Mouse (Mus musculus) liver, embryonic 13.5 days (tissue): ENCODE data around the gene Mitf. TPM values are rescaled to one million over a fixed set of nuclear protein-coding genes. Genes with fewer than 3 reads are reported as not detected.

Experiments used
- ATAC-seq: fragments of 200-750 bp; cut with Nextera tagmentation; 2 replicates; pipeline ENCODE4 v1.8.0; 2017; ENCODE audit warnings: low read depth, mild to moderate bottlenecking, moderate number of reproducible peaks, moderate library complexity
- DNase-seq: peaks from one replicate; pipeline ENCODE4 v3.0.0; 2022
- H3K27ac ChIP-seq: fragments of 300-500 bp; sonication (generic); 2 replicates; pipeline ENCODE4 v1.5.1; 2015; ENCODE audit warnings: moderate library complexity, mild to moderate bottlenecking, inconsistent platforms
- H3K27me3 ChIP-seq: fragments of 300-500 bp; sonication (generic); 2 replicates; pipeline ENCODE4 v1.6.1; 2015; ENCODE audit warnings: mild to moderate bottlenecking, inconsistent platforms
- H3K36me3 ChIP-seq: fragments of 300-500 bp; sonication (generic); 2 replicates; pipeline ENCODE4 v1.6.1; 2015; ENCODE audit warnings: mild to moderate bottlenecking, inconsistent platforms
- H3K4me1 ChIP-seq: fragments of 300-500 bp; sonication (generic); replicated peaks from 2 replicates; pipeline ENCODE4 v1.6.1; 2015; ENCODE audit warnings: inconsistent platforms
- H3K4me2 ChIP-seq: fragments of 300-500 bp; sonication (generic); 2 replicates; pipeline ENCODE4 v1.6.1; 2015; ENCODE audit warnings: inconsistent platforms, mild to moderate bottlenecking, moderate library complexity
- H3K4me3 ChIP-seq: fragments of 300-500 bp; sonication (generic); replicated peaks from 2 replicates; pipeline ENCODE4 v1.5.1; 2015; ENCODE audit warnings: mild to moderate bottlenecking, inconsistent platforms
- H3K9ac ChIP-seq: fragments of 300-500 bp; sonication (generic); 2 replicates; pipeline ENCODE4 v1.6.1; 2015; ENCODE audit warnings: mild to moderate bottlenecking, inconsistent platforms
- H3K9me3 ChIP-seq: fragments of 300-500 bp; sonication (generic); replicated peaks from 2 replicates; pipeline ENCODE4 v1.6.1; 2016; ENCODE audit warnings: inconsistent platforms
- WGBS: fragments of 180-500 bp; shearing (Covaris S2); methylation state at CpG from one replicate; pipeline ENCODE4 v1.1.7; 2015; ENCODE audit not compliant: insufficient replicate concordance; 5-methylcytosine and 5-hydroxymethylcytosine counted together
- polyA plus RNA-seq: library from polyadenylated mRNA; unstranded; fragments of >200 nt; fragmentation: Nextera tagmentation; extraction: Ambion mirVana; gene quantifications from 2 replicates; pipeline ENCODE4 v1.2.1, GENCODE M21; 2015

The Mitf gene
- polyA plus RNA-seq, 1 experiment from 2014 or later, result 0.45 TPM

- H3K36me3 ChIP-seq, result no peaks in the 10 kb centered on the region
- no peaks in the 10 kb centered on the region for H3K4me1 ChIP-seq
- DNase-seq (no peak), ATAC-seq (no peak)
- H3K9ac ChIP-seq, result no peak overlapping the region
- H3K4me2 ChIP-seq, result no peak overlapping the region
- 58% methylated on average over 7 of the region's 7 CpGs for WGBS
- no peaks in the 10 kb centered on the region for H3K27me3 ChIP-seq
- H3K9me3 ChIP-seq, result no peaks in the 10 kb centered on the region
- no peak overlapping the region for H3K4me3 ChIP-seq
- no peak overlapping the region for H3K27ac ChIP-seq
Observed at GRCm38 (mm10) chr6:97916386-97916903, 109.6 kb downstream of the Mitf start.

DNA sequence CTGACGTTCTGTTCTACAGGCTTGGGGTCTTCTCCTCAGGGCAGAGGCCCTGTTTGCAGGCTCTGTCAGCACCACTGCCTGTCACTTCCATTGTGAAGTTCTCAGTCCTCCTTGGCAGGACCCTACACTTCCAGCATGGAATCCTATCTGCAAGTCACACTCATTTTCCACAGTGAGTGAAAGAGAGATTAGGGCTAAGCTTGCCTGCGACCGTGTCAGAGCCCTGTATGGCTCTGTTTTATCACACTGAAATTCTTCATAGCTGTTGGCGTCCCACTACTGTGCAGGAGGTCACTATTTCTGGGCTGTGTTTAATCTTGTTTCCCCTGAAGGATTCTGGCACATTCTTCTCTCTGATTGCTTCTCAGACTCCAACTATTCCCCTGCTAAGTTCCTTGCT, 111.2 kb downstream of the Mitf start:
- ATAC-seq, result no peak
- no peak overlapping the region for H3K9ac ChIP-seq
- WGBS, result 29% methylated on average over 4 of the region's 4 CpGs
- no peak overlapping the region for H3K4me3 ChIP-seq
- H3K27me3 ChIP-seq, result no peaks in the 10 kb centered on the region
- H3K4me2 ChIP-seq, result no peak overlapping the region
- DNase-seq, result no peak
- H3K36me3 ChIP-seq, result no peaks in the 10 kb centered on the region
- H3K9me3 ChIP-seq, result no peaks in the 10 kb centered on the region
- no peaks in the 10 kb centered on the region for H3K4me1 ChIP-seq
- no peak overlapping the region for H3K27ac ChIP-seq

DNA sequence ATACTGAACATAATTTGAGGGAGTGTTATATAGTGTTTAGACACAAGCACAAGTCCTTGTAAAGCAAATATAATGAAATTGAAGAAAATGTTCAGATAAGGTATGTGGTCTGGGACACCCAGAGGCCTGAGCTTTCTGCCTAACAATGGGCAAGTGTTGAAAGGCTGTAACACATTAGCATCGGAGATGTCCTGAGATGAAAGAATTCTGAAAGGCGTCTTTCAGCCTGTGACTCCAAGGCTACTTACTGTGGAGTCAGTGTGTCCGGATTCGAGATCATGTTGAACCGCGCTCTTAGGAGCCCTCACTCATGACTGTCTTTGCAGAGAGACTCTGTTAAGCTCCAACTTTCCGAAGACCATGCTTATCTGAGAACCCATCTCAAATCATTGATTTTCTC, 111.6 kb downstream of the Mitf start:
- Histone ChIP-seq H3K4me3 (no peak overlapping the region), H3K27ac (no peak overlapping the region), H3K9me3 (no peaks in the 10 kb centered on the region), H3K4me1 (no peaks in the 10 kb centered on the region), H3K9ac (no peak overlapping the region), H3K27me3 (no peaks in the 10 kb centered on the region), H3K36me3 (no peaks in the 10 kb centered on the region), H3K4me2 (no peak overlapping the region)
- no peak for DNase-seq
- ATAC-seq, result no peak
- 80% methylated on average over 7 of the region's 7 CpGs for WGBS

DNA sequence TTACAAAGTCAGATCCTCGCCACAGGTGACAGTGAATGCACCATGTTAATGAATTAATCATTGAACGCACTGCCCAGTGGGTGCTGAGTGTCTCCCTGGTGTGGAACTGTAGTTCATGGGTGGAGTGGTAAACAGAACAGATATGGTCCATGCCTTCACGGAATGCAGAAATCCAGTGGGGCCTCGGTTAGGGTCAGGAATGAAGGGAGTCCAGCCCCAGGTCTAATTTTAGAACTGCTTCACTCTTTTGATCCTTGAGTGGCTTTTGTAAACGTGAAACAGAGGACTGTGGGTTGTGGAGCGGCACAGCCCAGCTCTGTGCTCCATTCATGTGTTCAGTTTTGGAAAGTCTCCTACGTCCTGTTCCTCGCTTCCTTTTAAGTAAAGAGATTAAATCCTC, 112.4 kb downstream of the Mitf start:
- Histone ChIP-seq H3K4me3 (no peak overlapping the region), H3K4me2 (no peak overlapping the region), H3K36me3 (no peaks in the 10 kb centered on the region), H3K9me3 (no peaks in the 10 kb centered on the region), H3K27ac (no peak overlapping the region), H3K4me1 (no peaks in the 10 kb centered on the region), H3K9ac (no peak overlapping the region), H3K27me3 (no peaks in the 10 kb centered on the region)
- ATAC-seq (no peak), DNase-seq (no peak)
- 59% methylated on average over 8 of the region's 8 CpGs for WGBS

DNA sequence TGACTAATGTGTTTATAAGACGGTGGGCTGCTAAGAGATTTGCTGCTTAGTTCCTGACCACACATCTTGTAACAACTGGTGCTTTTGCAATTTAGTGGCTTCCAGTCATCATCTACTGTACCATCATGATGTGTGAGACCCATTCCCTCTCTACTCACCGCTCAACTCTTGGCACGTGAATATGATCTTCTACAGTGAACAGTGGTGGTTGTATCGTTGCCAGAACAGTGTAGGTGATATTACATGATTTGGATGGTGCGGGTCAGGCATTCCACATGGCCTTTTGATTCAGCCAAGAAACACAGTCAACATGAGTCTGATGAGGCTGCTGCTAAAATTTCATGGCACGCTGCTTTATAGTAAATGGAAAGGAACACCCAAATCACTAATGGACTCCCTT, 114.7 kb downstream of the Mitf start:
- H3K4me2 ChIP-seq, result no peak overlapping the region

DNA sequence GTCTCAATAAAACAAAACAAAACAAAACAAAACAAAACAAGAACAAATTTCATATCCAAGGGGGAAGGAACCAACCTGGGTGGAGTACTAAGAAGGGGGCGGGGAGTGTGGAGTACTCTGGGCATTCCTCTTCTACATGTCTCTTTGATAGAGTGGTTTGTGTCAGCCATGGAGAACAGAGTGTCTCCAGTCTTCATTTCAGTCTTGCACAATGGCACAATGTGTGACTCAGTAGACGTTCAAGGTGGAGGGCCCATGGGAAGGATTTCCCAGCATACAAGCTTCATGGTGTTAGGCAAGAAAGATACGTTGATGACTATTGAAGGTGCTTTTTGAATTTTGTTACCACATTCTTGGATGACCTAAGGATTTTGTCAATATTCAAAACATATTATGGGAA, 117.4 kb downstream of the Mitf start:
- no peaks in the 10 kb centered on the region for H3K36me3 ChIP-seq
- H3K4me2 ChIP-seq, result no peak overlapping the region
- DNase-seq (no peak), ATAC-seq (no peak)
- no peak overlapping the region for H3K27ac ChIP-seq
- H3K9me3 ChIP-seq, result no peaks in the 10 kb centered on the region
- H3K27me3 ChIP-seq, result no peaks in the 10 kb centered on the region
- no peak overlapping the region for H3K4me3 ChIP-seq
- H3K9ac ChIP-seq, result no peak overlapping the region
- no peaks in the 10 kb centered on the region for H3K4me1 ChIP-seq
- WGBS, result 73% methylated on average over 3 of the region's 3 CpGs

More for the DNA sequence above, 114.7 kb downstream of the Mitf start:
- H3K36me3 ChIP-seq, result no peaks in the 10 kb centered on the region
- H3K9ac ChIP-seq, result no peak overlapping the region
- 77% methylated on average over 6 of the region's 6 CpGs for WGBS
- DNase-seq (no peak), ATAC-seq (no peak)
- H3K4me1 ChIP-seq, result no peaks in the 10 kb centered on the region
- no peaks in the 10 kb centered on the region for H3K27me3 ChIP-seq
- H3K27ac ChIP-seq, result no peak overlapping the region
- no peaks in the 10 kb centered on the region for H3K9me3 ChIP-seq
- H3K4me3 ChIP-seq, result no peak overlapping the region

DNA sequence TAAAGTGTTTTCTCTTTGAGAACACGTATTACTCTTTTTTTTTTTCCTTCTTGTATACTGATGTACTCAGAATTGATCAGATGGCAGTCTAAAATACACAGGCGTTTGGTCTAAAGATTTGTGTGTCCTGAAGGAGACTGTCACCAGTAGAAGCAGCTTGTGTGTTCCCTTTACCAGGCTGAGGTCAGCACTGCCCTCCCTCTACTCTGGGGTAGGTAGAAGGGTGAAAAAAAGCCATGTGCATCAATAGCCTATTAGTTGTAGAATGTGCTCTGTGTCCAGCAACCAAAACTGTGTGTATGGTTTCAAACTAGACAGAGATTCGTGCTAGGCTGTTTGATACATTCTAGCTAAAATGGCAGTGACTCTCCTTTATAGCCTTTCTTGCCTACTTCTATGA, 122.2 kb downstream of the Mitf start:
- WGBS, result 50% methylated on average over 3 of the region's 3 CpGs
- H3K4me1 ChIP-seq, result no peaks in the 10 kb centered on the region
- H3K9me3 ChIP-seq, result no peaks in the 10 kb centered on the region
- H3K9ac ChIP-seq, result no peak overlapping the region
- ATAC-seq, result no peak
- no peaks in the 10 kb centered on the region for H3K36me3 ChIP-seq
- H3K4me3 ChIP-seq, result no peak overlapping the region
- H3K27me3 ChIP-seq, result no peaks in the 10 kb centered on the region
- H3K4me2 ChIP-seq, result no peak overlapping the region
- no peak for DNase-seq
- no peak overlapping the region for H3K27ac ChIP-seq

DNA sequence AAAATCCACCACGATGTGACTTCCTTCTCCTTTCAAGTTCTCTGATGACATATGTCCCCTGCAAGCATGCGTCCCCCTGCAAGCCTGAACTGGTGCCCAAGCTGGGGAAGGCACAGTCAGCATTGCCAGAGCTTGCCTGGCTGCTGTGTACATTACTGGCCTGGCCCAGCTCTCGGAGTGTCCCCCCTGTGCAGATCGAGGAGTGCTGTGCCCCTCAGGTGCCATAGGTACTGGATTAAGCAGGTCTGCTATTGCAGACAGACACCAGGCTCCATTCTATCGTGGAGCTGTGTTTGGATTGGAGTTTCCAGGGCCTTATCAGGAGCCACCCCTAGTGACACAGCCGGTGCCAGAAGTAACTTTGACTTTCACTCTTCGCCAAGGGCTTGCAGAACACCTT, 122.6 kb downstream of the Mitf start:
- Histone ChIP-seq H3K27ac (no peak overlapping the region), H3K27me3 (no peaks in the 10 kb centered on the region), H3K9me3 (no peaks in the 10 kb centered on the region), H3K4me3 (no peak overlapping the region), H3K4me2 (no peak overlapping the region), H3K9ac (no peak overlapping the region), H3K4me1 (no peaks in the 10 kb centered on the region), H3K36me3 (no peaks in the 10 kb centered on the region)
- ATAC-seq, result no peak
- no peak for DNase-seq
- WGBS, result 35% methylated on average over 7 of the region's 7 CpGs

DNA sequence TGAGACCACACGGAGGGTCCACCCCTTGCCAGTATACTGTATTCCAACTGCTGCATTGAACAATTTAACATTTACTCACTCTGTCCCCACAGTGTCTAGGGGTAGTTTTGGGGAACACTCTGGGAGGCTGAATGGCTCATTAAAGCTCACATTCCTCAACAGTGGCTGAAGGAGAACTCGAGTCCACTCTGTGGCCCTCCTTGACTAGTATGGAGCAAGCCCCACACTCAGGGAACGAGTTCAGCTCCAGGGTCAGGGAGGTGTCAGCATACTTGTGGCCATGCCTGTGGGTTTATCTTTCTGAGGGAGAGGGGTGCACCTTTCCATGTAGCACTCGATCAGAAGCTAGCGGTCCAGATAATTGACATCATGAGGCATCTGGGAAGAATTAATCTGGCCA, 130.3 kb downstream of the Mitf start:
- no peaks in the 10 kb centered on the region for H3K27me3 ChIP-seq
- no peak for ATAC-seq
- H3K4me1 ChIP-seq, result no peaks in the 10 kb centered on the region
- no peak overlapping the region for H3K27ac ChIP-seq
- DNase-seq, result no peak
- H3K9me3 ChIP-seq, result no peaks in the 10 kb centered on the region
- H3K4me2 ChIP-seq, result no peak overlapping the region
- no peak overlapping the region for H3K4me3 ChIP-seq
- WGBS, result 59% methylated on average over 5 of the region's 5 CpGs
- no peaks in the 10 kb centered on the region for H3K36me3 ChIP-seq
- H3K9ac ChIP-seq, result no peak overlapping the region

DNA sequence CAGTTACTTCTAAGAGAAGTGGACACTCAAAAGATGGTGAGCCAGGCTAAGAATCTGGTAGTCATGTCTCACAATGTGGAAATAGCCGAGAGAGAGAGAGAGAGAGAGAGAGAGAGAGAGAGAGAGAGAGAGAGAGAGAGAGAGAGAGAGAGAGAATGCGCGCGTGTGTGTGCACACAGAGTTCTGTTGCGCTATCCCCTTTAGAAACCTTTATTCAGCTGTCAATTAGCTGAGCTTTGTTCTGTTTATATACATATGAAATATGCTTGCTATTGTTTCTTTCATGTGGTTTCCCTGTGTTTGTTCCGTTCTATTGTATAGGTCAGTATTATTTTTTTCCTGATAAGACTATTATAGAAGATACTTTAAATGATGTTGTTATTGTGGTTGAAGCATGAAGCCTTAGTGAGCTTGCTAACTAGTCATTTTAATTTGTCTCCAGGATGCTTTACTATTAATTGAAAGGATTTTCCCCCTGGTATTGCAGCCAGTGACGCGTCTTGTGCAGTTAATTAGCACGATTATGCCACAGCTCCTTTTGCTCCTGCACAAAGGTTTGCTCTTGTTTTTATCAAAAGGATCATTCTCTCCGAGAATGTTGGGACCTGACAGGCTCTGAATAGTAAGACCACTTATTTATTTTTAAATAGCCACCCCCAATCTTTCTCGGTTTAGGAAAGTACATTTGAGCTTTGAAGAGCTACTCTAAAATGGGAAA, 131.2 kb downstream of the Mitf start:
- DNase-seq (no peak), ATAC-seq (no peak)
- 78% methylated on average over 11 of the region's 11 CpGs for WGBS
- H3K9me3 ChIP-seq, result no peaks in the 10 kb centered on the region
- H3K27me3 ChIP-seq, result no peaks in the 10 kb centered on the region
- no peak overlapping the region for H3K4me2 ChIP-seq
- no peak overlapping the region for H3K4me3 ChIP-seq
- H3K27ac ChIP-seq, result no peak overlapping the region
- no peak overlapping the region for H3K9ac ChIP-seq
- H3K4me1 ChIP-seq, result no peaks in the 10 kb centered on the region
- H3K36me3 ChIP-seq, result no peaks in the 10 kb centered on the region

DNA sequence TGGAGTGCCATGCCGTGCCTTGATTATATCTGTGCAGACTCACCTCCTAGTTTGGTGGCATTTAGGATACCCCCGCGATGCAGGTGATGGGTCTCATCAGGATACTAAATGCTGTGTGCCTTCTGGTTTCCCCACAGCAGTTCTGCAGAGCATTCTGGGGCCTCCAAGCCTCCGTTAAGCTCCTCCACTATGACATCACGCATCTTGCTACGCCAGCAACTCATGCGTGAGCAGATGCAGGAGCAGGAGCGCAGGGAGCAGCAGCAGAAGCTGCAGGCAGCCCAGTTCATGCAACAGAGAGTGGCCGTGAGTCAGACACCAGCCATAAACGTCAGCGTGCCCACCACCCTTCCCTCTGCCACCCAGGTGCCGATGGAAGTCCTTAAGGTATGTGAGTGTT, 134.1 kb downstream of the Mitf start:
- Histone ChIP-seq H3K9me3 (no peaks in the 10 kb centered on the region), H3K9ac (no peak overlapping the region), H3K36me3 (no peaks in the 10 kb centered on the region), H3K27ac (no peak overlapping the region), H3K27me3 (no peaks in the 10 kb centered on the region), H3K4me3 (no peak overlapping the region), H3K4me2 (no peak overlapping the region), H3K4me1 (no peaks in the 10 kb centered on the region)
- WGBS, result 75% methylated on average over 12 of the region's 12 CpGs
- DNase-seq, result no peak
- no peak for ATAC-seq
